Mouse (Mus musculus) hindbrain, embryonic 16.5 days (tissue): Measurements from ENCODE around the gene Gls. TPM values are rescaled to one million over a fixed set of nuclear protein-coding genes. Genes with fewer than 3 reads are reported as not detected.

Experiments
- ATAC-seq: fragments of 200-750 bp; cut with Nextera tagmentation; 2 replicates; pipeline ENCODE4 v1.8.0; 2017; ENCODE audit warnings: moderate TSS enrichment, moderate library complexity
- H3K27ac ChIP-seq: fragments of 300-500 bp; sonication (generic); 2 replicates; pipeline ENCODE4 v1.5.1; 2014; ENCODE audit warnings: low read depth, mild to moderate bottlenecking, control low read depth, low read length, moderate library complexity
- H3K27me3 ChIP-seq: fragments of 300-500 bp; sonication (generic); replicated peaks from 2 replicates; pipeline ENCODE4 v1.6.1; 2014; ENCODE audit warnings: low read length; ENCODE audit not compliant: control insufficient read depth, insufficient read depth
- H3K36me3 ChIP-seq: fragments of 300-500 bp; sonication (generic); 2 replicates; pipeline ENCODE4 v1.6.1; 2014; ENCODE audit warnings: mild to moderate bottlenecking, low read length, moderate library complexity, mixed read lengths; ENCODE audit not compliant: control insufficient read depth, insufficient read depth
- H3K4me1 ChIP-seq: fragments of 300-500 bp; sonication (generic); 2 replicates; pipeline ENCODE4 v1.6.1; 2014; ENCODE audit warnings: low read depth, low read length; ENCODE audit not compliant: control insufficient read depth, insufficient read depth
- H3K4me2 ChIP-seq: fragments of 300-500 bp; sonication (generic); 2 replicates; pipeline ENCODE4 v1.6.1; 2014; ENCODE audit warnings: mild to moderate bottlenecking, low read length, control low read depth, moderate library complexity
- H3K4me3 ChIP-seq: fragments of 300-500 bp; sonication (generic); 2 replicates; pipeline ENCODE4 v1.5.1; 2014; ENCODE audit warnings: mild to moderate bottlenecking, low read length, control low read depth, moderate library complexity
- H3K9ac ChIP-seq: fragments of 300-500 bp; sonication (generic); 2 replicates; pipeline ENCODE4 v1.6.1; 2014; ENCODE audit warnings: low read depth, mild to moderate bottlenecking, control low read depth, low read length, moderate library complexity
- H3K9me3 ChIP-seq: fragments of 300-500 bp; sonication (generic); 2 replicates; pipeline ENCODE4 v1.6.1; 2014; ENCODE audit warnings: mild to moderate bottlenecking, low read length, moderate library complexity; ENCODE audit not compliant: control insufficient read depth
- WGBS: fragments of 180-500 bp; shearing (Covaris S2); extraction: QIAGEN DNeasy Blood & Tissue Kit; methylation state at CpG from one replicate; pipeline ENCODE4 v1.1.7; 2014; 5-methylcytosine and 5-hydroxymethylcytosine counted together
- polyA plus RNA-seq: library from polyadenylated mRNA; unstranded; fragments of >200 nt; fragmentation: Nextera tagmentation; extraction: Ambion mirVana; gene quantifications from 2 replicates; pipeline ENCODE4 v1.2.1, GENCODE M21; 2015

The Gls gene
- polyA plus RNA-seq, 1 experiment from 2014 or later: 27.0 TPM

- H3K27me3 ChIP-seq: no peaks in the 10 kb centered on the region
- ATAC-seq: no peak
- no peak overlapping the region for H3K27ac ChIP-seq
- no peaks in the 10 kb centered on the region for H3K36me3 ChIP-seq
- H3K4me2 ChIP-seq: no peak overlapping the region
- no peak overlapping the region for H3K4me3 ChIP-seq
- no peaks in the 10 kb centered on the region; the same call in 1 of the 2 replicates for H3K4me1 ChIP-seq
- 87% methylated on average over 5 of the region's 5 CpGs for WGBS
- H3K9ac ChIP-seq: no peak overlapping the region
- H3K9me3 ChIP-seq: no peaks in the 10 kb centered on the region
These were observed 81.9 kb downstream of the Gls start for GRCm38 (mm10) chr1:52151166-52151565.

GRCm38 (mm10) chr1:52150676-52151075, 82.4 kb downstream of the Gls start:
- Histone ChIP-seq H3K36me3 (no peaks in the 10 kb centered on the region), H3K4me1 (no peaks in the 10 kb centered on the region; the same call in 1 of the 2 replicates), H3K27ac (no peak overlapping the region), H3K27me3 (no peaks in the 10 kb centered on the region), H3K4me2 (no peak overlapping the region), H3K4me3 (no peak overlapping the region), H3K9me3 (no peaks in the 10 kb centered on the region), H3K9ac (no peak overlapping the region)
- 0 out of 2 replicates have a peak, but pooled peaks have one; percentile 28 for ATAC-seq
- WGBS: 62% methylated on average over 11 of the region's 11 CpGs

- WGBS: 55% methylated on average over 9 of the region's 9 CpGs
- Histone ChIP-seq H3K9me3 (no peaks in the 10 kb centered on the region), H3K4me2 (no peak overlapping the region), H3K36me3 (no peaks in the 10 kb centered on the region), H3K9ac (no peak overlapping the region), H3K4me3 (no peak overlapping the region), H3K4me1 (no peaks in the 10 kb centered on the region; the same call in 1 of the 2 replicates), H3K27me3 (no peaks in the 10 kb centered on the region), H3K27ac (no peak overlapping the region; the same call in 1 of the 2 replicates)
- peak; percentile 67 for ATAC-seq
These were observed 83.1 kb downstream of the Gls start for GRCm38 (mm10) chr1:52149934-52150346.

- Histone ChIP-seq H3K9ac (no peak overlapping the region), H3K4me3 (no peak overlapping the region), H3K4me1 (no peaks in the 10 kb centered on the region; the same call in 1 of the 2 replicates), H3K27me3 (no peaks in the 10 kb centered on the region), H3K4me2 (no peak overlapping the region), H3K9me3 (no peaks in the 10 kb centered on the region), H3K27ac (no peak overlapping the region), H3K36me3 (no peaks in the 10 kb centered on the region)
- ATAC-seq: no peak
- WGBS: 60% methylated on average over 7 of the region's 7 CpGs
These were observed 84.3 kb downstream of the Gls start for GRCm38 (mm10) chr1:52148696-52149095.

GRCm38 (mm10) chr1:52148178-52148577, 84.9 kb downstream of the Gls start:
- Histone ChIP-seq H3K9ac (no peak overlapping the region), H3K4me1 (no peaks in the 10 kb centered on the region; the same call in 1 of the 2 replicates), H3K27me3 (no peaks in the 10 kb centered on the region), H3K36me3 (no peaks in the 10 kb centered on the region), H3K4me3 (no peak overlapping the region), H3K4me2 (no peak overlapping the region), H3K27ac (no peak overlapping the region), H3K9me3 (no peaks in the 10 kb centered on the region)
- no peak for ATAC-seq
- 73% methylated on average over 7 of the region's 7 CpGs for WGBS

GRCm38 (mm10) chr1:52147431-52147830, 85.6 kb downstream of the Gls start:
- Histone ChIP-seq H3K4me2 (no peak overlapping the region), H3K4me1 (no peaks in the 10 kb centered on the region; the same call in 1 of the 2 replicates), H3K4me3 (no peak overlapping the region), H3K27me3 (no peaks in the 10 kb centered on the region), H3K9ac (no peak overlapping the region), H3K27ac (no peak overlapping the region), H3K9me3 (no peaks in the 10 kb centered on the region), H3K36me3 (no peaks in the 10 kb centered on the region)
- WGBS: 92% methylated on average over 2 of the region's 2 CpGs
- no peak for ATAC-seq

- Histone ChIP-seq H3K4me1 (no peaks in the 10 kb centered on the region; the same call in 1 of the 2 replicates), H3K9ac (no peak overlapping the region), H3K36me3 (no peaks in the 10 kb centered on the region), H3K27ac (no peak overlapping the region), H3K27me3 (no peaks in the 10 kb centered on the region), H3K4me2 (no peak overlapping the region), H3K4me3 (no peak overlapping the region), H3K9me3 (no peaks in the 10 kb centered on the region)
- 51% methylated on average over 12 of the region's 12 CpGs for WGBS
- ATAC-seq: peak; percentile 76
These were observed 86.6 kb downstream of the Gls start for GRCm38 (mm10) chr1:52146214-52146970.

GRCm38 (mm10) chr1:52144907-52145306, 88.1 kb downstream of the Gls start:
- Histone ChIP-seq H3K4me3 (no peak overlapping the region), H3K36me3 (no peaks in the 10 kb centered on the region), H3K9me3 (no peaks in the 10 kb centered on the region), H3K27ac (no peak overlapping the region), H3K4me2 (no peak overlapping the region), H3K4me1 (no peaks in the 10 kb centered on the region), H3K9ac (no peak overlapping the region), H3K27me3 (no peaks in the 10 kb centered on the region)
- ATAC-seq: no peak
- 85% methylated on average over 10 of the region's 10 CpGs for WGBS

- no peak for ATAC-seq
- no peak overlapping the region for H3K4me3 ChIP-seq
- no peaks in the 10 kb centered on the region for H3K4me1 ChIP-seq
- no peak overlapping the region for H3K9ac ChIP-seq
- 93% methylated on average over 7 of the region's 7 CpGs for WGBS
- no peaks in the 10 kb centered on the region for H3K36me3 ChIP-seq
- H3K27ac ChIP-seq: no peak overlapping the region
- H3K27me3 ChIP-seq: no peaks in the 10 kb centered on the region
- H3K4me2 ChIP-seq: no peak overlapping the region
- H3K9me3 ChIP-seq: no peaks in the 10 kb centered on the region
These were observed 89.4 kb downstream of the Gls start for GRCm38 (mm10) chr1:52143596-52144156.
